Mouse (Mus musculus) skeletal muscle tissue, postnatal 0 days (tissue): ENCODE measurements around the gene S100a10. TPM values are rescaled to one million over a fixed set of nuclear protein-coding genes. Genes with fewer than 3 reads are reported as not detected.

ENCODE experiments used
- polyA plus RNA-seq: library from polyadenylated mRNA; unstranded; fragments of >200 nt; fragmentation: Nextera tagmentation; extraction: Ambion mirVana; gene quantifications from 2 replicates; pipeline ENCODE4 v1.2.1, GENCODE M21; 2015

Gene S100a10
- polyA plus RNA-seq = 344 and 510 TPM in 2 replicates

DNA sequence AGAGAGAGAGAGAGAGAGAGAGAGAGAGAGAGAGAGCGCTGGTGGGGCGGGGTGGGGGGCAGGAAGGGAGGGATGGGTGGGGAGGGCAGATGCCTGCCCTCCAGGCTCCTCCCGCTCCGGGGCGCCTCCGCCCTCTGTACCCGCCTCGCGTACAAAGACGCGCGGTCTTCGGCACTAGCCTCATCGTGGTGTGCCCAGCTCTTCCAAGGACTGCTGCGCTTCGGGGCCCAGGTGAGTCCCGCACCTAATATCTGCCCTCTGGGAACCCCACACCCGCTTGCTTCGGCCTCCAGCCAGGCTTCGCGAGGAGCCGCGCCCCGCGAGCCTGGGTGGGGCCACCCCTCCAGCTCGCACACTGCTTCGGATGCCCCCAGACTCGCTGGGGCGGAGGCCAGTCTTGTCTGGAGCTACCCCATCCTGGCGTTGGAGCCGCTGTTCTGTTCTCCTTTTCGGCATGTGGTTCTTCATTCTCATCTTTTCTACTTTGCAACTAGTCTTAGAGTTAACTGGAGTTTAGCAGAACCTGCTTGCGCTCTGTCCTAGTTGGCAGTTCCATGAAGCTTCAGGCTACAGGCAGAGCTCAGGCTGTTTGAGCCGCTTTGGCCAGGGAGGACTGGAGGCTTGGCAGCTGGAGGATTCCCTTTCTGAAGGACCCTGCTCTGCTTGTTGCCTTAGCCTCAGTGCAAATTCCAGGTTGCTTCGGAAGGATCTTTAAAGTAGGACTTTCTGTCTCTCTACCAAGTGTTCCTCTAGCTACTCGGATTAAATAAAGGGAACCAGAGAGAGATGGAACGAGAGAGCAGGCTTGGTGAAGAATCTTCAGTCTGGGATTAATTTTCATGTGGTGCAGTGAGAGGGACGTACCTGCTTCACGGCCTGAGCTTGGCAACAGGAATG, at the start of gene S100a10:
S100a10 (plus strand) TSS at position 100 of the 897 bp plus-strand sequence.

DNA sequence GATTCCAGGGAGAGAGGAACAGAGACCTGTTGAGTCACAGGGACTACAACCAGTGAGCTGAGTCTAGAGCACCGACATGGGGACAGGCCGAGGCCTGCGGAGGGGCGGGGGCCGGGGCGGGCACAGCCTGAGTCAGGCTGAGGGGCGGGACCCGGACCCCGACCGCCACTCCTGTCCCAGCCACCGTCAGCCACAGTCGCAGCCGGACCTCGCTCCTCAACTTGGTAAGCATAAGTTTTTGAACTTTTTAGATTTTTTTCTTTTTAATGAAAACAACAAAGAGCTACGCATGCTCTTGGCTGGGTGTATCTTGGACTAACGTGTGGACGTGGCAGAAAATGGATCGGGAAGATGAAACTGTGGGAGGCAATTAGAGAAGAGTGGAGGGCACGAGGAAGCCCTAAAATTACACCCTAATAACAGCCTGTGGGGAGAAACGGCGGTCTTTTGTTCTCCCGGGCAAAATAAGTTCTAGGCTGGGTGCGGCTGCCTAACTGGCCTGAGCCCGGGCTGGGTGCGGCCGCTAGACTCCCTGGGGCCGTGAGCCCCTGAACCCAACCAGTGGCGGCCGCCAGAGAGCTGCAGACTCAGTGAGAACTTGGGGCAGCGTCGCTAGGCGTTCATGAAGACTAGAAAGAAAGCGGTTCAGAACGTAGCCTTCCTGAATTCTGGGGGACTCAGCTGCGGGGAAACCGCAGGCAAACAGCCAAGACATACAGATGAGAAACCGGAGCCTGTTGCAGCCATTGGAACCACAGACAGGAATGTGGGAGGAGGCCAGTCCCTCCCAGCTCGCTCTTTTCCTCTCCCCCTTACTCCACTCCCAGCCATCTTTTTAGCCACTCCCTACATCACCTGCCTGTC, 34.3 kb upstream of the S100a10 start, which contains the start of gene S100a11:
S100a11 (plus strand) TSS at position 159 of the 864 bp plus-strand sequence.

Other genes starting within 250 kb of the S100a10 start
- gene Hrnr, start 235.3 kb upstream of the S100a10 start, polyA plus RNA-seq = 2.4 TPM in 1 of 2 replicates, not detected in the other
- gene Rptn, start 161.4 kb upstream of the S100a10 start, polyA plus RNA-seq = 0.17 TPM in 1 of 2 replicates, not detected in the other
- gene Tchh, start 112.8 kb upstream of the S100a10 start, polyA plus RNA-seq = 0.41 and 0.46 TPM in 2 replicates
- not detected in 2 replicates for gene Tchhl1, start 86.3 kb upstream of the S100a10 start, polyA plus RNA-seq
- 613 and 861 TPM in 2 replicates for gene S100a11, start 34.6 kb upstream of the S100a10 start, polyA plus RNA-seq
- gene Tdpoz2, start 97.6 kb downstream of the S100a10 start, polyA plus RNA-seq = not detected in 2 replicates
- gene Tdpoz1, start 121.2 kb downstream of the S100a10 start, polyA plus RNA-seq = not detected in 2 replicates
- gene Gm37596, start 138.0 kb downstream of the S100a10 start, polyA plus RNA-seq = not detected in 2 replicates
- gene Gm5773, start 217.9 kb downstream of the S100a10 start, polyA plus RNA-seq = not detected in 2 replicates
- gene Tdpoz4, start 241.3 kb downstream of the S100a10 start, polyA plus RNA-seq = not detected in 2 replicates